In the genomic region with DNA sequence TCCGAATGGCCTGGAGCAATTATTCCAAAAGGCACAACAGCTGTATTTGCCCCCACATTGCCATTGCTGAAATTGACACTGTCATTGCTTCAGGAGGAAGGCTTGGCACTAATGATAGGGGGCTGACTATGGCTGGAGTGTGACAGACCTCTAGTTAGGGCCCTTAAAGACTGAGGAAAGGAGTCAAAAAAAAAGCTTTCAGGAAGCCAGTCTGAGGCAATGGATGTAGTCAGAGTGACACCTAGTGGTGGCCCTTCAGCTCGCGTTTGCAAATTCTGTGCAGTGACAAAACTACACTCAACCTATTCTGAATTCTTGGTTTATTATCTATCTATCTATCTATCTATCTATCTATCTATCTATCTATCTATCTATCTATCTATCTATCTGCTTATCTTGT, we compare ENCODE assay signal across 9 mouse cellular contexts. TPM values are rescaled to one million over a fixed set of nuclear protein-coding genes. Genes with fewer than 3 reads are reported as not detected.
A peak's percentile ranks its signal among the peaks of the same experiment; 100 is the strongest.
DNase-seq lines count a peak whose midpoint lies in the region; ATAC-seq and TF ChIP-seq lines count a peak whose summit lies in the region.
"Had no signal": no experiment of that assay in that cellular context is flagged by ENCODE, and none has a peak within 500 bp of the region (broad histone marks: within the 10 kb centered on the region; RNA-seq: fewer than 3 reads in every experiment).

No protein-coding gene starts in this region.

- 33% methylated on average over 3 of the region's 3 CpGs for WGBS in heart, embryonic 12.5 days
- WGBS in thymus, adult 2 months, result 30% methylated on average over 3 of the region's 3 CpGs

- ATAC-seq in heart, embryonic 12.5 days (ENCODE audit: insufficient number of reproducible peaks, low FRiP score), result no peak
- ATAC-seq in monocyte, adult 5-6 weeks (replicated peaks; ENCODE audit: insufficient number of reproducible peaks, low FRiP score, low TSS enrichment, poor library complexity, severe bottlenecking), result no peak

- H3K9me3 ChIP-seq in heart, embryonic 12.5 days (replicated peaks), result 0 out of 2 replicates have a peak, but pooled peaks cover 4% of the 10 kb centered on the region

- H3K36me3 ChIP-seq in heart, embryonic 12.5 days, result no peaks in the 10 kb centered on the region
- no peaks in the 10 kb centered on the region for H3K36me3 ChIP-seq in thymus, adult 2 months (ENCODE audit: control insufficient read depth, insufficient read depth, low read length)

- no peaks in the 10 kb centered on the region for H3K27me3 ChIP-seq in heart, embryonic 12.5 days (replicated peaks)
- no peaks in the 10 kb centered on the region for H3K27me3 ChIP-seq in thymus, adult 2 months (ENCODE audit: control insufficient read depth, insufficient read depth, low read length)

- H3K9ac ChIP-seq in heart, embryonic 12.5 days, result no peak overlapping the region

- H3K4me2 ChIP-seq in heart, embryonic 12.5 days, result no peak overlapping the region

- no peak for TF ChIP-seq CTCF in thymus, adult 2 months (IDR thresholded peaks at IDR 0.05; ENCODE audit: borderline replicate concordance, control insufficient read depth, extremely low read depth, insufficient read depth, low read length, poor library complexity)

- peak; percentile 20 to 69 for DNase-seq in heart, adult 18-20 months
- peak; percentile 28 for DNase-seq in thymus, adult 2 months
- no peak for DNase-seq in thymus, adult 18-20 months
- DNase-seq in embryo, embryonic 9.5 days (ENCODE audit: extremely low spot score), result peak; percentile 44
- DNase-seq in layer of hippocampus, adult 9-11 months, result peak; percentile 16
- peak; percentile 33 for DNase-seq in retina, adult 2 months (ENCODE audit: low read depth, low spot score)

- no peak overlapping the region for H3K27ac ChIP-seq in heart, embryonic 12.5 days (ENCODE audit: poor library complexity, severe bottlenecking)
- no peak overlapping the region for H3K27ac ChIP-seq in thymus, adult 2 months (ENCODE audit: control insufficient read depth, insufficient read depth, low read length)

- H3K4me1 ChIP-seq in heart, embryonic 12.5 days (replicated peaks), result no peaks in the 10 kb centered on the region
- H3K4me1 ChIP-seq in thymus, adult 2 months (replicated peaks; ENCODE audit: control insufficient read depth, insufficient read depth, low read length), result no peaks in the 10 kb centered on the region; the same call in 1 of the 2 replicates

- TF ChIP-seq POLR2A in thymus, adult 2 months (IDR thresholded peaks at IDR 0.05; ENCODE audit: control insufficient read depth, extremely low read depth, insufficient read depth, low read length, poor library complexity), result no peak

- no peak overlapping the region for H3K4me3 ChIP-seq in heart, embryonic 12.5 days
- H3K4me3 ChIP-seq in thymus, adult 2 months (ENCODE audit: control insufficient read depth, insufficient read depth, low read length), result no peak overlapping the region

RNA-seq across cellular contexts. Expression of a gene that starts 7.7 kb away (rescaled TPM):
- not detected for total RNA-seq in heart, adult 18-20 months (2021)
- not detected in 2 replicates for polyA plus RNA-seq in heart, embryonic 12.5 days (2016; fragmentation: Nextera tagmentation; extraction: Ambion mirVana)
- not detected in 2 replicates for polyA plus RNA-seq in thymus, adult 2 months (2012; rRNA removed)
- not detected in 3 replicates for total RNA-seq in monocyte, adult 5-6 weeks (2017)
- total RNA-seq: layer of hippocampus, adult 8-10 months had no signal

RNA-seq across cellular contexts. Expression of a gene that starts 12.7 kb away (rescaled TPM):
- total RNA-seq in heart, adult 18-20 months (2021), result 100 to 1,000 TPM; 115 to 135 TPM
- 133 and 144 TPM in 2 replicates for polyA plus RNA-seq in heart, embryonic 12.5 days (2016; fragmentation: Nextera tagmentation; extraction: Ambion mirVana)
- 17.9 and 19.6 TPM in 2 replicates for polyA plus RNA-seq in thymus, adult 2 months (2012; rRNA removed)
- 5.6 to 15.3 TPM (median 10.2 TPM) in 3 replicates for total RNA-seq in monocyte, adult 5-6 weeks (2017)

Comparison
In these comparisons a context has a peak if more than half of its experiments do, and no peak if none do; other contexts are left out.
1. DNase-seq: peak in heart, adult 18-20 months (2 of 2), thymus, adult 2 months (single experiment), embryo, embryonic 9.5 days (single experiment), layer of hippocampus, adult 9-11 months (single experiment) and retina, adult 2 months (single experiment); none in thymus, adult 18-20 months (0 of 2).